Mouse (Mus musculus) ES-E14 (cell line): ENCODE results near the gene Prkar2b.

Source experiments
- CHD2 ChIP-seq: IDR thresholded peaks from 2 replicates; pipeline ENCODE4 v1.6.1; 2014; ENCODE audit warnings: mild to moderate bottlenecking, low read depth, low read length, inconsistent platforms
- ZC3H11A ChIP-seq: IDR thresholded peaks from 2 replicates; pipeline ENCODE4 v1.6.1; 2012; ENCODE audit warnings: low read depth, mild to moderate bottlenecking, inconsistent platforms, low read length, borderline replicate concordance

DNA sequence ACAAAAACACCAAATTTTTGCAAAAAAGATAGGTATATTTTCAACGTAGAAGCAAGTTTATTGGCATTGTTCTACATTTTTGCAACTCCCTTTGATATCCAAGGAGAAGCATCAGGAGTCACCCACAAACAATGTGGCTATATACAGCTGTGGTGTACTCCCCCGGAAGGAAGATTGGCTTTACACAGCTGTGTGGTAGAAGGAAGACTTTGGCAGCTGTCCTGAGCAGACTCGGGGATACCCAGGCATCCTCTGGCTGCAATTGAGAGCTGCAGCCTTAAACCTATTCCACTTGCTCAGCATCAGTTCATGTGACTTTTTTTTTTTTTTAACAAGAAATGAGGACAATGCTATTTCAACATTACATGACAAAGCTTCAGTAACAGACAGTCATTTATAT, 27.5 kb upstream of the Prkar2b start:
- no peak for TF ChIP-seq CHD2
- no peak for TF ChIP-seq ZC3H11A
